Mouse (Mus musculus): ENCODE data around the gene Tnfaip1.

Gene Tnfaip1

GRCm38 (mm10) chr11:78500623-78501202 is 35.4 kb downstream of the Tnfaip1 start:
- no peak for DNase-seq (ENCODE audit: low read depth, low spot score)

DNA sequence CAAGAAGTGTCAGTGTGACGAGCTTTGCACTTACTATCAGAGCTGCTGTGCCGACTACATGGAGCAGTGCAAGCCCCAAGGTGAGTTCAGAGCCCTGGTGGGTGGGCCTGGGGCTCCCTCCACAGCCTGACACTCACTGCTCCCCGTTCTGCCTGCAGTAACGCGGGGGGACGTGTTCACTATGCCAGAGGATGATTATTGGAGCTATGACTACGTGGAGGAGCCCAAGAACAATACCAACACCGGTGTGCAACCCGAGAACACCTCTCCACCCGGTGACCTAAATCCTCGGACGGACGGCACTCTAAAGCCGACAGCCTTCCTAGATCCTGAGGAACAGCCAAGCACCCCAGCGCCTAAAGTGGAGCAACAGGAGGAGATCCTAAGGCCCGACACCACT is 36.6 kb downstream of the Tnfaip1 start:
- DNase-seq (ENCODE audit: low read depth, low spot score): no peak

- no peak for DNase-seq (ENCODE audit: low read depth, low spot score)
Measured at GRCm38 (mm10) chr11:78499004-78499403, 37.1 kb downstream of the Tnfaip1 start, which contains the start of gene Vtn. Gene Vtn, plus strand, starts transcription at chr11:78499091.

DNA sequence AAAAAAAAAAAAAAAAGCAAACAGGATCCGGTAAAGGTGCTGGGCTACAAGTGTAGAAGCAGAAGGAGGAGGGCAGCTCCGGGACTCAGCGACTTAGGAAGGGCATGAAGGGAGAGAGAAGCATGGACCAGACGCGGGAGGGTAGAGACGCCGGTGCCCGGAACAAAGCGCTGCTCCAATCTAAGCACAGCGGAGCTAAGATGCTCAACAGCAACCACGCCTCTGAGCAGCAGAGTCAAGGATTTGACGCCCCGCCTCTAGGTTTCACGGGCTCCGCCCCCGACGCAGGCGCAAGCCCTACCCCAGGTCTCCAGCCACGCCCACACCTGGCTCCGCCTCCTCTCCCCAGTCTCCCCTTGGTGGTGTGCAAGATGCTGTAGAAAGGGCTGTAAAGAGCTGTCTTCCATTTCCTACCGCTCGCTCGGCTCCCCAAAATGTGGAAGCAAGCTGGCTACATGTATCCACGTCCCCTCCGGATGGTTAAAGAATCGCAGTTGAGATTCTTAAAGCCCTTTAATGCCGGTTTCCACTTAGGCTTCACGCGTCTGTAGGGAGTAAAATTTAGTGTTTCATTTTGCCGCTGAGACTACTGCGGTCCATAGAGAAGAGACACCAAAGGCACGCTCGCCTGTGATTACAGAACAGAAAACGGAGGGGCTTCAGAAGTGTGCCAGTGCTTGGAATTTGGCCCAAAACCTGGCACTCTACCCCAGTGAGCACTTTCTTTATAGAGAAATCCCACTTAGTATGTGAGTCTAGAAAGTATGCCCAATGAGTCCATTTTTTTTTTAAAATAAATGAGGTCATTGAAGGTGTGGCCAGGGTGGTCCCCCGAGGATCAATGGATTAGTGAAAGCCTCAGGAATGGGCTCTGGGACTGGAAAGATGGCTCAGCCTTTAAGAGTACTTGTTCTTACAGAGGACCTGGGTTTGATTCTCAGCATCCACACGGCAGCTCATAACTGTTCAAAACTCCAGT is 38.3 kb downstream of the Tnfaip1 start, which contains the start of gene Sarm1:
TSS of gene Sarm1 (minus strand) at position 211 of the 979 bp plus-strand sequence.
- DNase-seq (ENCODE audit: low read depth, low spot score): peak; percentile 68

GRCm38 (mm10) chr11:78497071-78497541 is 39.0 kb downstream of the Tnfaip1 start:
- DNase-seq (ENCODE audit: low read depth, low spot score): no peak

DNA sequence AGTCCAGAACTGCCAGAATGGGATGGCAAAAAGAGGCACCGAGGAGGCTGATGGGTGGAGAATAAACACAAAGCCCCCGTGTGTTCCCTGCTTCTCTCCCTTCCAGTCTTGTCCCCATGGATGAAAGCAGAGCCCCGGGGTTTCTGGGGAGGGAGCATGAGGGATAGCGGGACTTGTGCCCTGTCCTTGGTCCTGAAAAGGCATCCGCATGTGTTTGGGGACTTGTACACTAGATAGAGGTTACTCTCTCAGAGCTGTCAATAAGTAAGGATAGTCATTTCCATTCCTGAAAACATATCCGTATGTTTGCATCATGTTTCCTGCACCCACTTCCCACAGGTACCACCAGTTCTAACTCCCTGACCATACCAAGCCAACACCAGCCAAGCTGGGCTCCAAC is 40.2 kb downstream of the Tnfaip1 start:
- DNase-seq (ENCODE audit: low read depth, low spot score): no peak

DNA sequence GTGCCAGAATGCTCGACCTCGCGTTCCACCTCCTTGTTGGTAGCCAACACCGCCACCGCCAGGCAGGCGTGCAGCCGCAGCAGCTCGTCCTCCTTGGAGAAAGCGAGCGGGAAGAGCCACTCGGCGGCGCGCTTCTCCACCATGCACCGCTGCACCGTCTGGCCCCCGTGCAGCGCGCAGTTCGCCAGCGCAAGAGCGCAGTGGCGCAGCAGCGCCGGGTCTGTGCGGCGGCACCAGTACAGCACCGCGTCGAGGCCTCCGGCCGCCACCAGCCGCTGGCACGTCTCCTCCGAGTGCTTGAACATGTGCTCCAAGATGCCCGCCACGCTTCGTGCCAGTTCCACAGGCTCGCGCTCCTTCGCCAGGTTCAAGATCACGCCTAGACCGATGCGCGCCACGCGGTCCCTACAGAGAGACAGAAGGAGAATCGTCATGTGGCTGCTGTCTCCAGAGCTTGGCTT is 45.3 kb downstream of the Tnfaip1 start:
- DNase-seq (ENCODE audit: low read depth, low spot score): no peak

- DNase-seq (ENCODE audit: low read depth, low spot score): no peak
Measured at GRCm38 (mm10) chr11:78488168-78488567, 48.0 kb downstream of the Tnfaip1 start.

DNA sequence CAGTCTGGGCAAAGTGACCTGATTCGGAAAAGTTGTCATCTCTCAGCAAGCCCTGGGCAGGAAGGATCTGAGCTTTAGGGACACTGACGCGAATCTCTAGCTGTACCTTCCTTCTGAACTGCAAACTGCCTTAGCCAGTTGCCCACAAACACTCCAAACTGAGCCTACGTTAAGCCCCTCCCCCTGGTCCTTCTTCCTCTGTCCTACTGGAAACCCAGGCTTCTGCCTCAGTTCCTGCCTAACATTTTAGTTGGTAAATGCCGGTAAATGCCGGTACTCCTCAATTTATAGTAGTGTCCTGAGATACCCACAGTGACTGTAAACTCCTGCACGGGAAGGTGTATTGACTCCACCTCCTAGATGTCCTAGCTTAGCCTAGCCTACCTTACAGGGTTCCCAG is 52.5 kb downstream of the Tnfaip1 start:
- no peak for DNase-seq (ENCODE audit: low read depth, low spot score)

DNA sequence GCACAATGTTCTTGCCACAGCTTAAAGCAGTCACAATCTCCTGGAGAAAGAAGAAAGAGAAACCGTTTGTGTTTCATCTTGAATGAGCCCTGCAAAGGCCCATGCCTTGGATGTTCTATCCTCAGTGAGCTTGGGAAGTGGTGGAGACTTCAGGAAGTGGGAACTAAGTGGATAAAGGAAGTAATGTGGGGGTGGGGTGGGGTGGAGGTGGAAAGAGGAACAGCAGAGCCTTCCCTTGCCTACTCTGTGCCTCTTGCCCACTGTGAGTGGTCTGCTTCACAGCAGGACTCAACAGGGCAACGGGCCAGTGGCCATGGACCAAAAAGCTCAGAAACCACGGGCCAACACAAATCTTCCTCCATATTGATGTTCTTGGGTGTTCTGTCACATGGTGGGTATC is 60.8 kb downstream of the Tnfaip1 start:
- no peak for DNase-seq (ENCODE audit: low read depth, low spot score)
